Mouse (Mus musculus): ENCODE data around the gene 1700029P11Rik.
"Not testable (repeated sequence)": the region's sequence is repeated elsewhere in the genome, so short reads cannot be mapped to it uniquely, and the experiment has no call there.

Gene 1700029P11Rik

GRCm38 (mm10) chr15:81957598-81957997 is 22.7 kb upstream of the 1700029P11Rik start:
- no peak for DNase-seq (ENCODE audit: low read depth, low spot score)

- DNase-seq (ENCODE audit: low read depth, low spot score) = no peak
Observed at GRCm38 (mm10) chr15:81958906-81959305, 21.4 kb upstream of the 1700029P11Rik start.

GRCm38 (mm10) chr15:81960171-81961077 is 19.9 kb upstream of the 1700029P11Rik start, which contains the start of gene Pmm1:
Gene Pmm1, minus strand, starts transcription at chr15:81960930.
- peak; percentile 99 for DNase-seq (ENCODE audit: low read depth, low spot score)

- DNase-seq (ENCODE audit: low read depth, low spot score) = no peak
Observed at GRCm38 (mm10) chr15:81961078-81961451, 19.3 kb upstream of the 1700029P11Rik start.

- DNase-seq (ENCODE audit: low read depth, low spot score) = no peak
Observed at GRCm38 (mm10) chr15:81964262-81964661, 16.1 kb upstream of the 1700029P11Rik start.

GRCm38 (mm10) chr15:81964980-81965545 is 15.3 kb upstream of the 1700029P11Rik start:
- DNase-seq (ENCODE audit: low read depth, low spot score) = no peak

- no peak for DNase-seq (ENCODE audit: low read depth, low spot score)
Observed at GRCm38 (mm10) chr15:81966062-81966829, 14.1 kb upstream of the 1700029P11Rik start.

GRCm38 (mm10) chr15:81967821-81968220 is 12.5 kb upstream of the 1700029P11Rik start:
- no peak for DNase-seq (ENCODE audit: low read depth, low spot score)

GRCm38 (mm10) chr15:81968447-81968846 is 11.9 kb upstream of the 1700029P11Rik start:
- no peak for DNase-seq (ENCODE audit: low read depth, low spot score)

- peak; percentile 71 for DNase-seq (ENCODE audit: low read depth, low spot score)
Observed at GRCm38 (mm10) chr15:81969173-81969572, 11.2 kb upstream of the 1700029P11Rik start.

GRCm38 (mm10) chr15:81969635-81970034 is 10.7 kb upstream of the 1700029P11Rik start:
- DNase-seq (ENCODE audit: low read depth, low spot score) = not testable (repeated sequence)

- DNase-seq (ENCODE audit: low read depth, low spot score) = not testable (repeated sequence)
Observed at GRCm38 (mm10) chr15:81970498-81970897, 9.8 kb upstream of the 1700029P11Rik start.

GRCm38 (mm10) chr15:81975156-81975555 is 5.2 kb upstream of the 1700029P11Rik start:
- not testable (repeated sequence) for DNase-seq (ENCODE audit: low read depth, low spot score)

- no peak for DNase-seq (ENCODE audit: low read depth, low spot score)
Observed at GRCm38 (mm10) chr15:81982173-81982572, 1.8 kb downstream of the 1700029P11Rik start.

- no peak for DNase-seq (ENCODE audit: low read depth, low spot score)
Observed at GRCm38 (mm10) chr15:81985267-81986161, 5.2 kb downstream of the 1700029P11Rik start.

- DNase-seq (ENCODE audit: low read depth, low spot score) = no peak
Observed at GRCm38 (mm10) chr15:81987646-81988045, 7.3 kb downstream of the 1700029P11Rik start, which contains the start of gene Xrcc6. Gene Xrcc6, plus strand, starts transcription at chr15:81987835.

GRCm38 (mm10) chr15:81989371-81990062 is 9.2 kb downstream of the 1700029P11Rik start:
- peak; percentile 77 for DNase-seq (ENCODE audit: low read depth, low spot score)

GRCm38 (mm10) chr15:81990549-81990948 is 10.2 kb downstream of the 1700029P11Rik start:
- no peak for DNase-seq (ENCODE audit: low read depth, low spot score)

- DNase-seq (ENCODE audit: low read depth, low spot score) = no peak
Observed at GRCm38 (mm10) chr15:81993992-81994391, 13.7 kb downstream of the 1700029P11Rik start.

- DNase-seq (ENCODE audit: low read depth, low spot score) = no peak
Observed at GRCm38 (mm10) chr15:82004257-82004656, 23.9 kb downstream of the 1700029P11Rik start.

All from A20 (cell line).